Mouse (Mus musculus): Measurements from ENCODE around the gene P3h3. TPM values are rescaled to one million over a fixed set of nuclear protein-coding genes. Genes with fewer than 3 reads are reported as not detected.
"Not testable (repeated sequence)": the region's sequence is repeated elsewhere in the genome, so short reads cannot be mapped to it uniquely, and the experiment has no call there.

The P3h3 gene
- polyA plus RNA-seq, 1 experiment, result 9.3 TPM

GRCm38 (mm10) chr6:124834512-124835081 lies 23.0 kb downstream of the P3h3 start:
- WGBS, result 82% methylated on average over 6 of the region's 6 CpGs
- Histone ChIP-seq H3K4me3 (ENCODE audit: extremely low read depth, insufficient read depth, insufficient read length) (no peak overlapping the region), H3K4me1 (ENCODE audit: control insufficient read depth, insufficient read depth, insufficient read length) (peaks cover 3% of the 10 kb centered on the region; the same call in 1 of the 2 replicates), H3K36me3 (ENCODE audit: control insufficient read depth, insufficient read depth, low read length) (no peaks in the 10 kb centered on the region), H3K27me3 (ENCODE audit: control insufficient read depth, insufficient read depth, low read length) (no peaks in the 10 kb centered on the region), H3K27ac (ENCODE audit: insufficient read depth, low read length) (no peak overlapping the region)
- no peak for TF ChIP-seq POLR2A (IDR thresholded peaks at IDR 0.05; ENCODE audit: low read depth, low read length)
- no peak for DNase-seq (ENCODE audit: low read depth in 1 of 2, low spot score in 2 of 2)

DNA sequence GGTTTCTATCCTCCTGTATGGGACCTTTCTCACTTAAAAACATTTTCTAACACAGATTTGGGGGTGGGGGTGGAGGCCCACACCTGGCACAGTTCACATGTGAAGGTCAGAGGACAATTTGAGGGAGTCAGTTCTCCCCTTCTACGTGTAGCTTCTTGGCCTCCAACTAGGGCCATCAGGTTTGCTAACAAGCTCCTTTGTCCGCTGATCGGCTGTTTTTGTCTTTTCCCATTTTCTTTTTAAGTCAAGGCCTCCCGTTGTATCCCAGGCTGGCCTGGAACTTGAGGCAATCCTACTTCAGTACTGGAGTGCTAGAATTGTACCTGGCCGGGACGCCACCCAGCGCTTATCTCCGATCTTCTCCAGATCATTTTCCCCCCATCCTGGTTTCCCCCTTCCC lies 25.9 kb downstream of the P3h3 start:
- H3K27ac ChIP-seq (ENCODE audit: insufficient read depth, low read length), result no peak overlapping the region
- no peaks in the 10 kb centered on the region for H3K27me3 ChIP-seq (ENCODE audit: control insufficient read depth, insufficient read depth, low read length)
- no peak for DNase-seq (ENCODE audit: low read depth in 1 of 2, low spot score in 2 of 2)
- TF ChIP-seq CTCF (IDR thresholded peaks at IDR 0.05; ENCODE audit: extremely low read depth, insufficient read depth, insufficient read length, insufficient replicate concordance), result no peak
- TF ChIP-seq POLR2A (IDR thresholded peaks at IDR 0.05; ENCODE audit: low read depth, low read length), result no peak
- H3K4me1 ChIP-seq (ENCODE audit: control insufficient read depth, insufficient read depth, insufficient read length), result peaks cover 8% of the 10 kb centered on the region; the same call in 1 of the 2 replicates
- WGBS, result 96% methylated on average over 8 of the region's 8 CpGs
- no peaks in the 10 kb centered on the region for H3K36me3 ChIP-seq (ENCODE audit: control insufficient read depth, insufficient read depth, low read length)
- H3K4me3 ChIP-seq (ENCODE audit: extremely low read depth, insufficient read depth, insufficient read length), result no peak overlapping the region

DNA sequence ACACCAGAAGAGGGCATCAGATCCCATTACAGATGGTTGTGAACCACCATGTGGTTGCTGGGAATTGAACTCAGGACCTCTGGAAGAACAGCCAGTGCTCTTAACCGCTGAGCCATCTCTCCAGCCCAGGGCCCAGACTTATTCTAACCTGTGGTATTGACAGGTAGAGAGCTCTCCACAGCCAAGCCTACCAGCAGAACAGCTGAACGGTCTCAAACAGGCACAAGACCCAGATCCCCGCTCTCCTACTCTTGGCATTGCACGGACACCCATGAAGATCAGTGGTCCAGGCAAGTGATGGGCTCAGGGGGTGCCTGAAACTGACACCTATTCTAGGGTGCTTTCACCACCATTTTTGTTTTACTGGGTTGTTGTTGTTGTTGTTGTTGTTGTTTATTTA lies 26.4 kb downstream of the P3h3 start:
- H3K4me1 ChIP-seq (ENCODE audit: control insufficient read depth, insufficient read depth, insufficient read length); H3K36me3 ChIP-seq (ENCODE audit: control insufficient read depth, insufficient read depth, low read length); H3K27ac ChIP-seq (ENCODE audit: insufficient read depth, low read length); H3K4me3 ChIP-seq (ENCODE audit: extremely low read depth, insufficient read depth, insufficient read length); DNase-seq (ENCODE audit: low read depth in 1 of 2, low spot score in 2 of 2); H3K27me3 ChIP-seq (ENCODE audit: control insufficient read depth, insufficient read depth, low read length): not testable (repeated sequence)
- 95% methylated on average over 4 of the region's 4 CpGs for WGBS

GRCm38 (mm10) chr6:124829799-124830700 lies 27.5 kb downstream of the P3h3 start:
- no peaks in the 10 kb centered on the region for H3K27me3 ChIP-seq (ENCODE audit: control insufficient read depth, insufficient read depth, low read length)
- no peak for TF ChIP-seq CTCF (IDR thresholded peaks at IDR 0.05; ENCODE audit: extremely low read depth, insufficient read depth, insufficient read length, insufficient replicate concordance)
- TF ChIP-seq POLR2A (IDR thresholded peaks at IDR 0.05; ENCODE audit: low read depth, low read length), result no peak
- peak overlapping the region; percentile 63 for H3K4me3 ChIP-seq (ENCODE audit: extremely low read depth, insufficient read depth, insufficient read length)
- H3K4me1 ChIP-seq (ENCODE audit: control insufficient read depth, insufficient read depth, insufficient read length), result peaks cover 8% of the 10 kb centered on the region; the same call in 1 of the 2 replicates
- under 1% methylated on average over 38 of the region's 38 CpGs for WGBS
- peak overlapping the region; percentile 64 for H3K27ac ChIP-seq (ENCODE audit: insufficient read depth, low read length)
- DNase-seq (ENCODE audit: low read depth in 1 of 2, low spot score in 2 of 2), result peak; percentile 92 to 93
- peaks cover 2% of the 10 kb centered on the region; the same call in 1 of the 2 replicates for H3K36me3 ChIP-seq (ENCODE audit: control insufficient read depth, insufficient read depth, low read length)

DNA sequence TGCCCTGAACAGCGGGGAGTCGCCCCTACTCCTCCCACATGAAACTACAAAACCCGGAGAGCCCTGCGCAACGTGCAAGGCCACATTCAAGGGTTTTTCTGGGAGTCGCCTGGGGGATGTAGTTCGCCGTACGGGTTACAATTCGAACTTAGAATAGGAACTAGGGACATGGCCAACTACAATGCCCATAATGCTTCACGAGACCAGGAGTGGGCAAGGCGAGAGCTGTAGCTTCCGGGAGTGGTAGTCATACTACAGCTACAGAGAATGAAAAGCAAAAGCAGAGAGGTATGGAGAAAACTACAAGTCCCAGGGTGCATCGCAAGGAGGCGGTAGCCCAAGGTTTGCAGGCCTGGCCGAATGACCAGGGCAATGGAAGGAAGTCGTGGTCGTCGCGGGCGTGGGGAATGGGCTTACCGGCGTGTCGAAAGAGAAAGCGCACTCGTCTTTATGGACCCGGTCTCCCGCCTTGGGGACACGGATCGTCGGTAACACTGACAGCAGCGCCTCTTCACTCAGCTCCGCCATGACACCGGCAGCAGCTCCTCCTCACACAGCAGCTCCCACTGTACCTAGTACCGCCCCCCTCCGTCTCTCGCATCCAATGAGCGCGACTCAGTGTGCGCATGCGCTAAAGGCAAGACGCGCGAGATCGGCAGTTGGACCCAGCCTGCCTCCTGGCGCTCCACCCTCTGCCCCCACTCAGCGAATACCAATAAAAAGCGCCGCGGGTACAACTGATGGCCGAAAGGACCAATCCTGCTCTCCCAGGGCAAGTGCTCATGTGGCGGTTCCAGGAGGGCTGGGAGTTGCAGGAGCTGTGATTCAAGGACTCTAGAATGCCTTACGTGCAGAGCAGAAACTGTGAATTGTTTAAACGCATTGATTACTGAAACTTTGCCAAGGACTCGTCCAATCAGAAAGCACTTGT lies 28.4 kb downstream of the P3h3 start, which contains the start of the genes Usp5 and Cdca3:
Gene Usp5 (minus strand): TSS at position 617 of the 931 bp plus-strand sequence.
Gene Cdca3 (plus strand): TSS at position 680 of the 931 bp plus-strand sequence.
- Histone ChIP-seq H3K4me1 (ENCODE audit: control insufficient read depth, insufficient read depth, insufficient read length) (peaks cover 8% of the 10 kb centered on the region; the same call in 1 of the 2 replicates), H3K36me3 (ENCODE audit: control insufficient read depth, insufficient read depth, low read length) (peaks cover 10% of the 10 kb centered on the region), H3K27me3 (ENCODE audit: control insufficient read depth, insufficient read depth, low read length) (no peaks in the 10 kb centered on the region), H3K4me3 (ENCODE audit: extremely low read depth, insufficient read depth, insufficient read length) (peak within 1 kb of the TSS; percentile 88), H3K27ac (ENCODE audit: insufficient read depth, low read length) (peak within 1 kb of the TSS; percentile 77)
- under 1% methylated on average over 55 of the region's 55 CpGs for WGBS
- DNase-seq (ENCODE audit: low read depth in 1 of 2, low spot score in 2 of 2), result peak; percentile 98 to 100
- TF ChIP-seq CTCF (IDR thresholded peaks at IDR 0.05; ENCODE audit: extremely low read depth, insufficient read depth, insufficient read length, insufficient replicate concordance), result no peak
- TF ChIP-seq POLR2A (IDR thresholded peaks at IDR 0.05; ENCODE audit: low read depth, low read length), result peak; percentile 54

DNA sequence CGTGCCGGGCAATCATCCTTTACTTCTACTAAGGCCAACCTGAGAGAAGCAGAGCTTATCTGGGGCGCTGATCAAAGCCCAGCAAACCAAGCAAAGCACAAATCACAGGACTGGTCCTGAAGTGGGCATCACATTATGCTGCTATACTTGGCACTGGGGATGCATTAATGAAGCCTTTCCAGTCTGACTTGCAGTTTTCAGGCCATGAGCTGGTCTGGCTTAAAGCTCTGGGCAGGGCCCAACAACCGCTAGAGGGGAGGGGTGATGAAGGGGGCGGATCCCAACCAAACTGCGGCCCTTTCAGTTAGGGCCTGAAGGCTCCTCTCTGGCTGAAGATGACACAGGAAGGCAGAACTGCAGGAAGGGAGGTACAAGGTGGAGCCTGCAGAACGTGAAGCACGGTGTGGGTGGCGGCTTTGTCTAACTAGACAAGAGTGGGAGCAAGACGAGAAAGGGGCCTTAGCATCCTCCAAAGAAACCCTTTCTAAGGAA lies 29.4 kb downstream of the P3h3 start:
- Histone ChIP-seq H3K27ac (ENCODE audit: insufficient read depth, low read length) (no peak overlapping the region), H3K36me3 (ENCODE audit: control insufficient read depth, insufficient read depth, low read length) (peaks cover 19% of the 10 kb centered on the region), H3K4me1 (ENCODE audit: control insufficient read depth, insufficient read depth, insufficient read length) (peaks cover 8% of the 10 kb centered on the region; the same call in 1 of the 2 replicates), H3K27me3 (ENCODE audit: control insufficient read depth, insufficient read depth, low read length) (no peaks in the 10 kb centered on the region), H3K4me3 (ENCODE audit: extremely low read depth, insufficient read depth, insufficient read length) (peak overlapping the region; percentile 47; the same call in 1 of the 2 replicates)
- DNase-seq (ENCODE audit: low read depth in 1 of 2, low spot score in 2 of 2), result no peak
- 22% methylated on average over 10 of the region's 10 CpGs for WGBS
- TF ChIP-seq CTCF (IDR thresholded peaks at IDR 0.05; ENCODE audit: extremely low read depth, insufficient read depth, insufficient read length, insufficient replicate concordance) (no peak), POLR2A (IDR thresholded peaks at IDR 0.05; ENCODE audit: low read depth, low read length) (no peak)
